Mouse (Mus musculus) heart, postnatal 10 days (tissue): ENCODE measurements at regions not wholly inside any gene's neighbourhood (a gene's known extent, or its start where the extent isn't known, plus 50 kb on each side); places are given as distances from the start of the nearest gene placed in this dataset.
"Not testable (repeated sequence)": the region's sequence is repeated elsewhere in the genome, so short reads cannot be mapped to it uniquely, and the experiment has no call there.

ENCODE experiments used
- DNase-seq, 2 experiments: peaks; one replicate each; pipeline ENCODE4 v3.0.0; 2021
- intact Hi-C: fragments of 180-260 bp; cut with DNase I; formaldehyde crosslinking; loops from one replicate; pipeline ENCODE4 v1.15.1; 2025

- no peak for DNase-seq
- intact Hi-C loops: no loop called here
Measured at GRCm38 (mm10) chr1:181262496-181262895, 50.7 kb upstream of the Wdr26 start.

- DNase-seq: no peak
- intact Hi-C loops: no loop called here
Measured at GRCm38 (mm10) chr1:181263216-181263615, 51.4 kb upstream of the Wdr26 start.

- not testable (repeated sequence) for DNase-seq
- intact Hi-C loops: loop anchor here (5.0 kb wide), 2 partner anchors 112 to 347 kb away; no protein-coding TSS in a partner anchor
Measured at GRCm38 (mm10) chr1:181270469-181270868, 58.7 kb upstream of the Wdr26 start.

- DNase-seq: no peak
- intact Hi-C loops: loop anchor here (5.0 kb wide), 2 partner anchors 111 to 346 kb away; no protein-coding TSS in a partner anchor
Measured at GRCm38 (mm10) chr1:181271164-181271563, 59.4 kb upstream of the Wdr26 start.

- no peak for DNase-seq
- intact Hi-C loops: loop anchor here (5.0 kb wide), 2 partner anchors 110 to 345 kb away; no protein-coding TSS in a partner anchor
Measured at GRCm38 (mm10) chr1:181271821-181272220, 60.0 kb upstream of the Wdr26 start.

GRCm38 (mm10) chr1:181272622-181273296 lies 61.0 kb upstream of the Wdr26 start:
- intact Hi-C loops: loop anchor here (5.0 kb wide), 2 partner anchors 110 to 345 kb away; no protein-coding TSS in a partner anchor
- DNase-seq: peak; percentile 89 to 91

- intact Hi-C loops: loop anchor here (5.0 kb wide), 2 partner anchors 109 to 344 kb away; no protein-coding TSS in a partner anchor
- DNase-seq: no peak
Measured at GRCm38 (mm10) chr1:181273540-181274204, 61.9 kb upstream of the Wdr26 start.

GRCm38 (mm10) chr1:181280826-181281225 lies 69.0 kb upstream of the Wdr26 start:
- no peak for DNase-seq
- intact Hi-C loops: no loop called here

- DNase-seq, intact Hi-C loops: not testable (repeated sequence)
Measured at GRCm38 (mm10) chr1:181282986-181283385, 69.4 kb upstream of the Cnih3 start.

- intact Hi-C loops, DNase-seq: not testable (repeated sequence)
Measured at GRCm38 (mm10) chr1:181283539-181283938, 68.9 kb upstream of the Cnih3 start.

- DNase-seq: peak in 1 of 2 experiments; percentile 37
- intact Hi-C loops: no loop called here
Measured at GRCm38 (mm10) chr1:181284301-181285197, 67.9 kb upstream of the Cnih3 start.

GRCm38 (mm10) chr1:181285600-181285999 lies 66.8 kb upstream of the Cnih3 start:
- no peak for DNase-seq
- intact Hi-C loops: no loop called here

GRCm38 (mm10) chr1:181286146-181286545 lies 66.3 kb upstream of the Cnih3 start:
- intact Hi-C loops: no loop called here

GRCm38 (mm10) chr1:181287166-181287565 lies 65.3 kb upstream of the Cnih3 start:
- intact Hi-C loops: no loop called here
- no peak for DNase-seq

More at GRCm38 (mm10) chr1:181286146-181286545, 66.3 kb upstream of the Cnih3 start:
- no peak for DNase-seq

GRCm38 (mm10) chr1:181289385-181290035 lies 62.9 kb upstream of the Cnih3 start:
- DNase-seq: no peak
- intact Hi-C loops: no loop called here

- DNase-seq: no peak
- intact Hi-C loops: no loop called here
Measured at GRCm38 (mm10) chr1:181291202-181291601, 61.2 kb upstream of the Cnih3 start.

GRCm38 (mm10) chr1:181291966-181292365 lies 60.5 kb upstream of the Cnih3 start:
- intact Hi-C loops: no loop called here
- DNase-seq: no peak

- intact Hi-C loops: no loop called here
- no peak for DNase-seq
Measured at GRCm38 (mm10) chr1:181293079-181293865, 59.2 kb upstream of the Cnih3 start.

GRCm38 (mm10) chr1:181295651-181296050 lies 56.8 kb upstream of the Cnih3 start:
- DNase-seq: no peak
- intact Hi-C loops: no loop called here

- no peak for DNase-seq
- intact Hi-C loops: no loop called here
Measured at GRCm38 (mm10) chr1:181298063-181298462, 54.4 kb upstream of the Cnih3 start.
